Mouse (Mus musculus) hindbrain, embryonic 15.5 days (tissue): ENCODE data around the gene Zmiz2. TPM values are rescaled to one million over a fixed set of nuclear protein-coding genes. Genes with fewer than 3 reads are reported as not detected.
"Not testable (repeated sequence)": the region's sequence is repeated elsewhere in the genome, so short reads cannot be mapped to it uniquely, and the experiment has no call there.

Experiments
- ATAC-seq: fragments of 200-750 bp; cut with Nextera tagmentation; 2 replicates; pipeline ENCODE4 v1.8.0; 2017; ENCODE audit warnings: low read depth, moderate number of reproducible peaks, moderate TSS enrichment; ENCODE audit not compliant: low FRiP score
- H3K27ac ChIP-seq: fragments of 300-500 bp; sonication (generic); replicated peaks from 2 replicates; pipeline ENCODE4 v1.5.1; 2015; ENCODE audit warnings: mild to moderate bottlenecking, inconsistent platforms
- H3K27me3 ChIP-seq: fragments of 300-500 bp; sonication (generic); 2 replicates; pipeline ENCODE4 v1.6.1; 2015; ENCODE audit warnings: control low read depth, inconsistent platforms
- H3K36me3 ChIP-seq: fragments of 300-500 bp; sonication (generic); 2 replicates; pipeline ENCODE4 v1.6.1; 2015; ENCODE audit warnings: control low read depth, inconsistent platforms
- H3K4me1 ChIP-seq: fragments of 300-500 bp; sonication (generic); replicated peaks from 2 replicates; pipeline ENCODE4 v1.6.1; 2015; ENCODE audit warnings: control low read depth, inconsistent platforms
- H3K4me2 ChIP-seq: fragments of 300-500 bp; sonication (generic); 2 replicates; pipeline ENCODE4 v1.6.1; 2015; ENCODE audit warnings: moderate library complexity, mild to moderate bottlenecking, inconsistent platforms
- H3K4me3 ChIP-seq: fragments of 300-500 bp; sonication (generic); 2 replicates; pipeline ENCODE4 v1.5.1; 2015; ENCODE audit warnings: mild to moderate bottlenecking, inconsistent platforms
- H3K9ac ChIP-seq: fragments of 300-500 bp; sonication (generic); 2 replicates; pipeline ENCODE4 v1.6.1; 2015; ENCODE audit warnings: inconsistent platforms
- H3K9me3 ChIP-seq: fragments of 300-500 bp; sonication (generic); 2 replicates; pipeline ENCODE4 v1.6.1; 2016; ENCODE audit warnings: control low read depth, inconsistent platforms
- WGBS: fragments of 180-500 bp; shearing (Covaris S2); methylation state at CpG from one replicate; pipeline ENCODE4 v1.1.7; 2015; 5-methylcytosine and 5-hydroxymethylcytosine counted together
- microRNA-seq: library from miRNA; unstranded; fragments of <30 nt; microRNA quantifications from one replicate; pipeline ENCODE4, GENCODE M21; 2016
- polyA plus RNA-seq: library from polyadenylated mRNA; unstranded; fragments of >200 nt; fragmentation: Nextera tagmentation; extraction: Ambion mirVana; gene quantifications from 2 replicates; pipeline ENCODE4 v1.2.1, GENCODE M21; 2015

The Zmiz2 gene
- polyA plus RNA-seq, 1 experiment from 2014 or later: 30.8 TPM

- no peaks in the 10 kb centered on the region for H3K36me3 ChIP-seq
- no peak for ATAC-seq
- no peak overlapping the region for H3K4me2 ChIP-seq
- H3K27ac ChIP-seq: no peak overlapping the region
- no peak overlapping the region for H3K4me3 ChIP-seq
- no peaks in the 10 kb centered on the region for H3K9me3 ChIP-seq
- H3K9ac ChIP-seq: no peak overlapping the region
- peaks cover 12% of the 10 kb centered on the region for H3K4me1 ChIP-seq
- H3K27me3 ChIP-seq: no peaks in the 10 kb centered on the region
- 99% methylated on average over 4 of the region's 4 CpGs for WGBS
Observed at GRCm38 (mm10) chr11:6442566-6442965, 53.7 kb downstream of the Zmiz2 start.

- H3K27me3 ChIP-seq: no peaks in the 10 kb centered on the region
- 55% methylated on average over 4 of the region's 4 CpGs for WGBS
Observed at GRCm38 (mm10) chr11:6443102-6443501, 54.2 kb downstream of the Zmiz2 start.

GRCm38 (mm10) chr11:6443727-6444076, 54.8 kb downstream of the Zmiz2 start:
- H3K4me3 ChIP-seq: peak overlapping the region; percentile 68
- H3K4me2 ChIP-seq: peak overlapping the region; percentile 64
- H3K4me1 ChIP-seq: peaks cover 12% of the 10 kb centered on the region
- H3K27ac ChIP-seq: peak overlapping the region; percentile 93
- H3K27me3 ChIP-seq: no peaks in the 10 kb centered on the region
- under 1% methylated on average over 10 of the region's 10 CpGs for WGBS
- peak overlapping the region; percentile 67 for H3K9ac ChIP-seq
- no peak for ATAC-seq
- H3K9me3 ChIP-seq: no peaks in the 10 kb centered on the region
- no peaks in the 10 kb centered on the region for H3K36me3 ChIP-seq

More at GRCm38 (mm10) chr11:6443102-6443501, 54.2 kb downstream of the Zmiz2 start:
- Histone ChIP-seq H3K4me1 (peaks cover 12% of the 10 kb centered on the region), H3K36me3 (no peaks in the 10 kb centered on the region), H3K4me2 (peak overlapping the region; percentile 64), H3K9ac (peak overlapping the region; percentile 67), H3K4me3 (peak overlapping the region; percentile 68), H3K9me3 (no peaks in the 10 kb centered on the region), H3K27ac (no peak overlapping the region)
- ATAC-seq: no peak

- peak; percentile 100 for ATAC-seq
- under 1% methylated on average over 78 of the region's 80 CpGs for WGBS
Observed at GRCm38 (mm10) chr11:6444077-6444853, 55.4 kb downstream of the Zmiz2 start, which contains the start of gene H2afv. TSS of gene H2afv (minus strand) at chr11:6444443.

GRCm38 (mm10) chr11:6445441-6445840, 56.6 kb downstream of the Zmiz2 start:
- H3K27me3 ChIP-seq: no peaks in the 10 kb centered on the region
- no peak for ATAC-seq
- H3K27ac ChIP-seq: no peak overlapping the region
- no peaks in the 10 kb centered on the region for H3K9me3 ChIP-seq
- H3K4me3 ChIP-seq: no peak overlapping the region
- WGBS: 85% methylated on average over 4 of the region's 4 CpGs
- no peaks in the 10 kb centered on the region for H3K36me3 ChIP-seq
- peak overlapping the region; percentile 67; the same call in 1 of the 2 replicates for H3K4me2 ChIP-seq
- no peak overlapping the region for H3K9ac ChIP-seq
- H3K4me1 ChIP-seq: peaks cover 12% of the 10 kb centered on the region

More at GRCm38 (mm10) chr11:6444077-6444853, 55.4 kb downstream of the Zmiz2 start, which contains the start of gene H2afv:
- no peaks in the 10 kb centered on the region for H3K36me3 ChIP-seq
- no peaks in the 10 kb centered on the region for H3K27me3 ChIP-seq
- H3K27ac ChIP-seq: peak within 1 kb of the TSS; percentile 93
- H3K9ac ChIP-seq: peak within 1 kb of the TSS; percentile 67
- peak within 1 kb of the TSS; percentile 68 for H3K4me3 ChIP-seq
- H3K9me3 ChIP-seq: no peaks in the 10 kb centered on the region
- H3K4me1 ChIP-seq: peaks cover 12% of the 10 kb centered on the region
- H3K4me2 ChIP-seq: peak within 1 kb of the TSS; percentile 67

GRCm38 (mm10) chr11:6445951-6446350, 57.1 kb downstream of the Zmiz2 start:
- 92% methylated on average over 7 of the region's 7 CpGs for WGBS
- H3K4me3 ChIP-seq: no peak overlapping the region
- no peak for ATAC-seq

GRCm38 (mm10) chr11:6447493-6447892, 58.6 kb downstream of the Zmiz2 start:
- Histone ChIP-seq H3K9ac (no peak overlapping the region), H3K36me3 (no peaks in the 10 kb centered on the region), H3K4me2 (no peak overlapping the region), H3K4me3 (no peak overlapping the region), H3K27me3 (no peaks in the 10 kb centered on the region), H3K27ac (no peak overlapping the region), H3K4me1 (peaks cover 12% of the 10 kb centered on the region), H3K9me3 (no peaks in the 10 kb centered on the region)
- ATAC-seq: no peak
- 86% methylated on average over 4 of the region's 4 CpGs for WGBS

More at GRCm38 (mm10) chr11:6445951-6446350, 57.1 kb downstream of the Zmiz2 start:
- no peaks in the 10 kb centered on the region for H3K9me3 ChIP-seq
- no peaks in the 10 kb centered on the region for H3K27me3 ChIP-seq
- H3K9ac ChIP-seq: no peak overlapping the region
- no peaks in the 10 kb centered on the region for H3K36me3 ChIP-seq
- peaks cover 12% of the 10 kb centered on the region for H3K4me1 ChIP-seq
- H3K27ac ChIP-seq: no peak overlapping the region
- H3K4me2 ChIP-seq: no peak overlapping the region

- not testable (repeated sequence) for H3K36me3 ChIP-seq, H3K9ac ChIP-seq, H3K27me3 ChIP-seq, ATAC-seq, H3K27ac ChIP-seq, H3K4me3 ChIP-seq, H3K4me1 ChIP-seq, H3K9me3 ChIP-seq, H3K4me2 ChIP-seq
- 96% methylated on average over 5 of the region's 5 CpGs for WGBS
Observed at GRCm38 (mm10) chr11:6448155-6448554, 59.3 kb downstream of the Zmiz2 start.

Small RNA genes within 50 kb of the gene (microRNA-seq; reads per million reads assigned to microRNA genes)
- 0.87 reads per million for gene Mir7651

Other genes with a start within 250 kb of the Zmiz2 start
- 0.31 and 0.86 TPM in 2 replicates for gene A730071L15Rik, start 189.0 kb upstream of the Zmiz2 start, polyA plus RNA-seq
- 64.5 and 65.2 TPM in 2 replicates for gene Nudcd3, start 188.7 kb upstream of the Zmiz2 start, polyA plus RNA-seq
- gene Npc1l1, start 158.9 kb upstream of the Zmiz2 start, polyA plus RNA-seq: 0.07 and 0.08 TPM in 2 replicates
- 67.6 and 69.0 TPM in 2 replicates for gene Ddx56, start 121.3 kb upstream of the Zmiz2 start, polyA plus RNA-seq
- gene Tmed4, start 114.2 kb upstream of the Zmiz2 start, polyA plus RNA-seq: 116 TPM in 2 replicates
- 130 and 133 TPM in 2 replicates for gene Ogdh, start 97.4 kb upstream of the Zmiz2 start, polyA plus RNA-seq
- gene Ppia, start 26.4 kb downstream of the Zmiz2 start, polyA plus RNA-seq: 4,085 and 4,343 TPM in 2 replicates
- 259 and 323 TPM in 2 replicates for gene H2afv, start 55.4 kb downstream of the Zmiz2 start, polyA plus RNA-seq
- gene Purb, start 86.8 kb downstream of the Zmiz2 start, polyA plus RNA-seq: 10.7 and 11.0 TPM in 2 replicates
- 0.39 and 0.54 TPM in 2 replicates for gene Myo1g, start 131.9 kb downstream of the Zmiz2 start, polyA plus RNA-seq
- 92.2 and 95.9 TPM in 2 replicates for gene Ccm2, start 157.8 kb downstream of the Zmiz2 start, polyA plus RNA-seq
- 85.3 and 89.8 TPM in 2 replicates for gene Nacad, start 217.0 kb downstream of the Zmiz2 start, polyA plus RNA-seq
- 31.8 and 33.0 TPM in 2 replicates for gene Tbrg4, start 237.0 kb downstream of the Zmiz2 start, polyA plus RNA-seq
- gene Wap, start 249.6 kb downstream of the Zmiz2 start, polyA plus RNA-seq: not detected in 2 replicates